Mouse (Mus musculus): ENCODE data around the gene Zfp329. TPM values are rescaled to one million over a fixed set of nuclear protein-coding genes. Genes with fewer than 3 reads are reported as not detected.
A peak's percentile ranks its signal among the peaks of the same experiment; 100 is the strongest.

The Zfp329 gene
- polyA plus RNA-seq, 1 experiment from 2014 or later = 20.4 TPM

DNA sequence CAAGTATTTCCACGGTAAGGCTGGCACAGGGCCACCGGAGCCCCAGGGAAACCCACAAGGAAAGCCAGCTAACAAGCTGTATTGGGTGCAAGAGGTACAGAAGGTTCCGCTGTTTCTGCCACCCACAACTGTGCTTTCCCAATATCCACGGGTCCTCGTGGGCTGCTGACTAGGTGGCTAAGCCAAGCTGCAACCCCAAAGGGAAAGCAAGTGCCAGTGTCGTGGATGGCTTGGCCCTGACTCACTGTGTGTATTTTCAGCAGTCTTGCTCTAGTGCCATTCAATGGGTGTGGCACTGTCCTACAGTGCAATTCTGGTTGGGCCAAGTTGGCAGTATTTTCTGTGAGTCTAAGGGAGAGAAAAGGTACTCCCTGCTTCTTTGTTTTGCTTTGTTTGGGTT is 31.3 kb downstream of the Zfp329 start:
- 81% methylated on average over 6 of the region's 6 CpGs for WGBS
- H3K4me1 ChIP-seq = peaks cover 3% of the 10 kb centered on the region; the same call in 1 of the 2 replicates
- no peaks in the 10 kb centered on the region for H3K36me3 ChIP-seq (replicated peaks)
- H3K4me3 ChIP-seq = no peak overlapping the region
- DNase-seq (ENCODE audit: low spot score) = no peak
- H3K27me3 ChIP-seq (replicated peaks; ENCODE audit: low read depth, poor library complexity, severe bottlenecking) = no peaks in the 10 kb centered on the region
- H3K27ac ChIP-seq (replicated peaks) = no peak overlapping the region
- H3K9me3 ChIP-seq = no peaks in the 10 kb centered on the region

DNA sequence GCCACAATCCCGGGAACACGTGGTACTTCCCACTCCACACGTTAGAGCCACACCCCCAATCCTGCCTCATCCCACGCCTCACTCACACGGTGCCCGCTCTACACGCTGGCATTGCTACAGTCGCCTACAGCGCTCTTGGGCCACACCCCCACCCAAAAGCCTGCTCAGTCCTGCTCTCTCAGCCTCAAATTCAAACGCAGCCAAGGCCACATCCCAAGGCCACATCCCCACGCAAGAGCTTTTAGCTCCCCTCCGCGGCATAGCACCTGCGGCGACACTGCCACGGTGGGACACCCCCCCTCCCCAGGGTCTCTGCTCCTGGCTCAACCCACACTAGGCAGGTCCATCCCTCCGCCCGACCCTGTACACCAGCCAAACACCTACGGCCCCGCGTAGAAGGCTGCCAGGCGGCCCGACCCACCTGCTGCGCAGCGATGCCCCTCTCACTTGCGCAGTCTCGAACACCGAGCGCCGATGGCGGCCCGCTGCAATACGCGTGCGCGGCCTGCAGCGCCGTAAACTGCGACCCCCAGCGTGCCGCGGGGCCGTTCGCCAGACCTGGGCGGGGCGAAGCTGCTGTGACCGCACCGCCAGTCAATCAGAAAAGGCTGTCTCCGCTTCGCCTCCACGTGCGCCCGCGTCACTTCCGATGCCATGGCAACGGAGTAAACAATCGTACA is 38.4 kb downstream of the Zfp329 start:
- Histone ChIP-seq H3K9me3 (peaks cover 4% of the 10 kb centered on the region; the same call in 1 of the 2 replicates), H3K4me1 (peaks cover 14% of the 10 kb centered on the region), H3K27me3 (replicated peaks; ENCODE audit: low read depth, poor library complexity, severe bottlenecking) (no peaks in the 10 kb centered on the region), H3K4me3 (peak overlapping the region; percentile 88), H3K27ac (replicated peaks) (peak overlapping the region; percentile 86), H3K36me3 (replicated peaks) (peaks cover 3% of the 10 kb centered on the region)
- DNase-seq (ENCODE audit: low spot score) = peak; percentile 93
- WGBS = under 1% methylated on average over 57 of the region's 57 CpGs

DNA sequence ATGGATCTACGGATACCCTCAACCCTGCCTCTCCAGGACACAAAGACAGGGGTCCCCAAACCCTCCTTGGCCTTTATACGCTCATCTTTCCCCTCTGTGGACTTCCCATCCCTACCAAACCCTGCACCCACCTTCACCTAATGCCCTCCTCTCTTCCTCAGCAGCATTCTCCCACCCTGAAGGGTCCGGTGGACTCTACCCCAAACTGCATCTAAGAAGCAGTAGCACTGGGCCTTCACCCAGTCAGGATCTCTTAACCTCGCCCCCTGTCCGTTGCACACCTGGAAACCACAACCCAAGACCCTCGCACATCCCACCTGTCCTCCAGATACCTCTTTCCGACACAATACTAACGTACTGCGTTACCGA is 38.9 kb downstream of the Zfp329 start:
- peaks cover 14% of the 10 kb centered on the region for H3K4me1 ChIP-seq
- peaks cover 9% of the 10 kb centered on the region for H3K9me3 ChIP-seq
- no peaks in the 10 kb centered on the region for H3K27me3 ChIP-seq (replicated peaks; ENCODE audit: low read depth, poor library complexity, severe bottlenecking)
- DNase-seq (ENCODE audit: low spot score) = no peak
- peaks cover 8% of the 10 kb centered on the region for H3K36me3 ChIP-seq (replicated peaks)
- peak overlapping the region; percentile 86 for H3K27ac ChIP-seq (replicated peaks)
- 20% methylated on average over 10 of the region's 10 CpGs for WGBS
- peak overlapping the region; percentile 88 for H3K4me3 ChIP-seq

DNA sequence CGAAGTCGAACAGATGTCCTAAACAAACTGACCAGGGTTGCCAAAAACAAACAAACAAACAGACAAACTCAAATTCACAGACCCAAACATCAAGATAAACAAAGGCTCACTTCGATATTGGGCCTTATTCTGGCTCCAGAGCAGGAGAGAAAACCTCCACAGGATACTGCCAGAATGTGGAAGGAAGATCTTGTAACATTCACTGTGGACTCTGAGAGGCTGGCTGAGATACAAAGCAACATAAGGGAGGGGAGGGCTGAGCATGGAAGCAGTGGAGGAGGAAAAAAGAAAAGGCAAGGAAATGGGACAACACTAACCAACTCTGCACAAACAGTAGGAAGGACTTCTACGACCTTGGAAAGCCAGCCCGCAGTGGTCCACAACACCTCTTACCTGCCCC is 39.5 kb downstream of the Zfp329 start:
- no peak for DNase-seq (ENCODE audit: low spot score)
- 93% methylated on average over 5 of the region's 5 CpGs for WGBS
- Histone ChIP-seq H3K4me1 (peaks cover 14% of the 10 kb centered on the region), H3K36me3 (replicated peaks) (peaks cover 15% of the 10 kb centered on the region), H3K9me3 (peaks cover 9% of the 10 kb centered on the region), H3K27me3 (replicated peaks; ENCODE audit: low read depth, poor library complexity, severe bottlenecking) (no peaks in the 10 kb centered on the region), H3K4me3 (peak overlapping the region; percentile 88), H3K27ac (replicated peaks) (no peak overlapping the region)

DNA sequence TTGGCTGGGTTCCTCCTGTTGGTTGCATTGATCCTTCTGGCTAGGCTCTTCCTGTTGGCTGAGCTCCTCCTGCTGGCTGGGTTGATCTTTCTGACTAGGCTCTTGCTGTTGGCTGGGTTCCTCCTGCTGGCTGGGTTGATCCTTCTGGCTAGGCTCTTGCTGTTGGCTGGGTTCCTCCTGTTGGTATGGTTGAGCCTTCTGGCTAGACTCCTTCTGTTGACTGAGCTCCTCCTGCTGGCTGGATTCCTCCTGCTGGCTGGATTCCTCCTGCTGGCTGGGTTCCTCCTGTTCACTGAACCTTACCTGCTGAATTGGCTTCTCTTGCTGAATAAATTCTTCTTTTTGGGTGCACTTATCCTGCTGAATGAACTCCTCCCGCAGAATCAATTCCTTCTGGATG is 44.1 kb downstream of the Zfp329 start:
- 96% methylated on average over 1 of the region's 1 CpGs for WGBS
- Histone ChIP-seq H3K9me3 (peaks cover 8% of the 10 kb centered on the region), H3K4me1 (peaks cover 5% of the 10 kb centered on the region), H3K36me3 (replicated peaks) (peaks cover 60% of the 10 kb centered on the region), H3K4me3 (no peak overlapping the region), H3K27me3 (replicated peaks; ENCODE audit: low read depth, poor library complexity, severe bottlenecking) (no peaks in the 10 kb centered on the region), H3K27ac (replicated peaks) (no peak overlapping the region)
- no peak for DNase-seq (ENCODE audit: low spot score)

DNA sequence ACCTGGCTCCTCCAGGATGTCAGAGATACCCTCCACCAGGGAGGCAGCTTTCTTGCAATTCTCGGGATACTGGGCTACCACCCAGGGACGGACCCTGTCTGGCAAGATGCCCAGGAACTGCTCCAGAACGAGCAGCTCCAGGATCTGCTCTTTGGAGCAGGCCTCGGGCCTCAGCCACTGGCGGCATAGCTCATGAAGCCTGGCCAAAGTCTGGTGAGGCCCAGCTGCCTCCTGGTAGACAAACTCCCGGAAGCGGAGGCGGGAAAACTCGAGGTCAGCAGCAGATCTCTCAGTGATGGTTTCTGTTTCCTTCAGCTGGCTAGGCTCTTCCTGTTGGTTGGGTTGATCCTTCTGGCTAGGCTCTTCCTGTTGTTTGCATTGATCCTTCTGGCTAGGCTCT is 44.5 kb downstream of the Zfp329 start:
- no peak overlapping the region for H3K27ac ChIP-seq (replicated peaks)
- no peak for DNase-seq (ENCODE audit: low spot score)
- H3K4me3 ChIP-seq = no peak overlapping the region
- 89% methylated on average over 9 of the region's 9 CpGs for WGBS
- H3K27me3 ChIP-seq (replicated peaks; ENCODE audit: low read depth, poor library complexity, severe bottlenecking) = no peaks in the 10 kb centered on the region
- H3K9me3 ChIP-seq = peaks cover 8% of the 10 kb centered on the region
- H3K4me1 ChIP-seq = peaks cover under 1% of the 10 kb centered on the region; the same call in 1 of the 2 replicates
- peaks cover 65% of the 10 kb centered on the region for H3K36me3 ChIP-seq (replicated peaks)

Other genes with a start within 250 kb of the Zfp329 start
- gene Vmn2r53, start 210.1 kb downstream of the Zfp329 start, polyA plus RNA-seq (2016; fragmentation: Nextera tagmentation; extraction: Ambion mirVana) = not detected in 2 replicates
- not detected in 2 replicates for gene Vmn2r54, start 178.5 kb downstream of the Zfp329 start, polyA plus RNA-seq (2016; fragmentation: Nextera tagmentation; extraction: Ambion mirVana)
- not detected in 2 replicates for gene Vmn2r55, start 133.9 kb downstream of the Zfp329 start, polyA plus RNA-seq (2016; fragmentation: Nextera tagmentation; extraction: Ambion mirVana)
- gene Vmn2r56, start 83.9 kb downstream of the Zfp329 start, polyA plus RNA-seq (2016; fragmentation: Nextera tagmentation; extraction: Ambion mirVana) = not detected in 2 replicates
- gene Zscan18, start 15.2 kb downstream of the Zfp329 start, polyA plus RNA-seq (2016; fragmentation: Nextera tagmentation; extraction: Ambion mirVana) = 14.5 and 15.0 TPM in 2 replicates
- 31.6 and 33.0 TPM in 2 replicates for gene Zfp110, start 15.9 kb upstream of the Zfp329 start, polyA plus RNA-seq (2016; fragmentation: Nextera tagmentation; extraction: Ambion mirVana)
- 5.7 and 6.6 TPM in 2 replicates for gene Zfp128, start 62.3 kb upstream of the Zfp329 start, polyA plus RNA-seq (2016; fragmentation: Nextera tagmentation; extraction: Ambion mirVana)
- gene Zscan22, start 79.0 kb upstream of the Zfp329 start, polyA plus RNA-seq (2016; fragmentation: Nextera tagmentation; extraction: Ambion mirVana) = 19.7 and 20.1 TPM in 2 replicates
- 1,112 and 1,123 TPM in 2 replicates for gene Rps5, start 103.4 kb upstream of the Zfp329 start, polyA plus RNA-seq (2016; fragmentation: Nextera tagmentation; extraction: Ambion mirVana)
- 0.67 and 1.0 TPM in 2 replicates for gene Rnf225, start 108.6 kb upstream of the Zfp329 start, polyA plus RNA-seq (2016; fragmentation: Nextera tagmentation; extraction: Ambion mirVana)
- 11.8 and 12.5 TPM in 2 replicates for gene Zfp324, start 147.0 kb upstream of the Zfp329 start, polyA plus RNA-seq (2016; fragmentation: Nextera tagmentation; extraction: Ambion mirVana)
- 15.1 and 15.7 TPM in 2 replicates for gene Zfp446, start 159.0 kb upstream of the Zfp329 start, polyA plus RNA-seq (2016; fragmentation: Nextera tagmentation; extraction: Ambion mirVana)
- not detected in 2 replicates for gene Slc27a5, start 179.3 kb upstream of the Zfp329 start, polyA plus RNA-seq (2016; fragmentation: Nextera tagmentation; extraction: Ambion mirVana)
- gene Trim28, start 180.3 kb upstream of the Zfp329 start, polyA plus RNA-seq (2016; fragmentation: Nextera tagmentation; extraction: Ambion mirVana) = 452 and 468 TPM in 2 replicates
- 27.2 and 28.4 TPM in 2 replicates for gene Zbtb45, start 191.2 kb upstream of the Zfp329 start, polyA plus RNA-seq (2016; fragmentation: Nextera tagmentation; extraction: Ambion mirVana)
- gene Chmp2a, start 215.9 kb upstream of the Zfp329 start, polyA plus RNA-seq (2016; fragmentation: Nextera tagmentation; extraction: Ambion mirVana) = 89.1 and 93.0 TPM in 2 replicates
- 157 and 159 TPM in 2 replicates for gene Ube2m, start 219.4 kb upstream of the Zfp329 start, polyA plus RNA-seq (2016; fragmentation: Nextera tagmentation; extraction: Ambion mirVana)
- 2.4 and 2.8 TPM in 2 replicates for gene Mzf1, start 235.9 kb upstream of the Zfp329 start, polyA plus RNA-seq (2016; fragmentation: Nextera tagmentation; extraction: Ambion mirVana)

Data from embryonic facial prominence, embryonic 10.5 days (tissue).